Mouse (Mus musculus): ENCODE results near the gene Slf2. TPM values are rescaled to one million over a fixed set of nuclear protein-coding genes. Genes with fewer than 3 reads are reported as not detected.

The Slf2 gene
- polyA plus RNA-seq (2012; rRNA removed), result 33.6 and 46.2 TPM in 2 replicates

GRCm38 (mm10) chr19:44930744-44931453, at the start of gene Slf2:
TSS of gene Slf2 (plus strand) at chr19:44931151.

DNA sequence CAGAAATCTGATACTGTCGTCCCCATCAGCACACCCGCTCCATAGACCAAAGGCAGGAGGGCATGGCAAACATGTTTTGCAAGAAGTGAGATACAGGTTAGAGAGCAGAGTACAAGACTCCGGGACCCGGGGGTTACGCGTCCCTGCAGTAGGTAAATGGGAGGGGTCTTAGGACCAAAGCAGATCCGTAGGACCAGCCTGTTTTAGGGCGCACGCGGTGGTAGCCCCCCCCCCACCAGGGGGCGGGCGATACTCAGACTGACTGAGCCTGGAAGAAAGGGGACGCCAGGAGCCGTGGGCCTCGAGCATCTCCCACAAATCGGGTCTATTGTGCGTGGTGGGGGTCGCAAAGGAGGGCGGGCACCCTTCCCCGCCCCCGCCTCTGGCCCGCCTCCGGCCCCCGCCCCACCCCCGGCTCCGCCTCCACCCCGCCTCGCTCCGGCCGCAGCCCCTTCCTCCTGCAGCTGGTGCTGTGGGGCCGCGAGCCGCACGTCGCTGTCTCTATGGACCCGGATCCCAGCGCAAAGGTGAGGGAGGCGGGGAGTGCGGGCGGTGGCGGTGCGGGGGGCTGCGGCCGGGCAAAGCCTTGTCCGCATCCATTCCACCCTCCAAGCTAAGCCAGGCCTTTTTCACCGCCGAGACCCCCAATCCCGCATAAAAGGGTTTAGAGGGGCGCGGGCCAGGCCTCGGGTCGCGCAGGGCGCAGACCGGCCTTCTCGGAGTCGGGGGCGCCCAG, 58.0 kb downstream of the Slf2 start, which contains the start of gene Sema4g:
Gene Sema4g, plus strand, starts transcription at position 271 of the 736 bp plus-strand sequence.

DNA sequence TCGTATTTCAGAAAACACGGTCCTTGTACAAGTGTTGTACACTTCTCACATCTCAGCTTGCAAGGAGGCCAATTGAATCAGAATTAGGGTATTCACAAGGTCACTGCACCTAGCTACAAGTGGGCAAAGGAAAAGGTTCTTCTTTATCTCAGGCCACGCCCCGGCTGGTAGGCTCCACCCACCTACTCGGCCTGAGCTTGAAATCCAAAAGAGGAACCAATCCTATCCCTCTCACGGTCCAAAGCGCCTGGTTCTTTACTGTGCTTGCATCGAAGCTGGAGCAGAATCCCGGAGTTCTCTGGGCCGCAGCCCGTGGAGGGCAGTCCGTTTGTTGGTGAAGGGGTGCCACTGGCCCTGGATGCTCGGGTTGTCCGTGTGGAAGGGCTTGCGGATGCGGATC, 74.5 kb downstream of the Slf2 start, which contains the start of gene Twnk:
Gene Twnk, plus strand, starts transcription at position 220 of the 400 bp plus-strand sequence.

DNA sequence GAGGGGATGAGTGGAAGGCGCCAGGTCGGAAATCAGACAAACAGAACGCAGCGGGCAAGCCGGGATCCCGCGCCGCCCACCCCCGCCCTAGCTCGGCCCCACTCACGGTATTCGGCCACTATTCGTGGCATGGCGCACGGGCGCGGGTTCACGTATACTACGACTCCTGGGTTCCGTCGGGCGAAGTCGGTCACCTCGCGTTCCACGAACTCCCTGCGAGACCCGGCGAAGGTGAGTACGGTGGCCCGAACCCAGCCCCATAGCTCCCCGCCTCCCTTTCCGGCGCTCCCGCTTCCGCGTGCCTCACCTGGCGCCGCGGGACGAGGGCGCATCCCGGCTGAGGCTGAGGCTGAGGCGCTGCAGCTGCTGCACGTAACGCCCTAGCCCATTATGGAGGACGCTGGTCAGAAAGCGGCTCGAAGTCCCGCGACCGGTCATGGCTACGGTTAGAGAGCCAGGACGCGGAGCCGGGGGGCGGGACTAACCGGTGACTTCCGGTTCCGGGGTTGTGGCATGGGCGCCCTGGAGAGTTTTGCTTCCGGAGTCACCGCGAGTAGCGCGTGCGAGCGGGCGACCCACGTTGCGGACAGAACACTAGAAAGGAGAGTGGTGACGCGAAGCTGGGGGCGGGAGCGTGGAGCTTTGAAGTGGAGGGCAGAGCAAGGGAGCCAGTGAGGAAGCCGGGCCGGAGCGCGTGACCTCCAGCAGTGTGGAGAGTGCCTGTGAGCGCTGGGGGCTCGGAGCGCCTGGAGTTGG, 75.2 kb downstream of the Slf2 start, which contains the start of gene Mrpl43:
Gene Mrpl43, minus strand, starts transcription at position 486 of the 756 bp plus-strand sequence.

GRCm38 (mm10) chr19:45014335-45014971, 83.5 kb downstream of the Slf2 start, which contains the start of gene Lzts2:
TSS of gene Lzts2 (plus strand) at chr19:45014414.

Other genes with a start within 250 kb of the Slf2 start
- not detected in 2 replicates for gene Pax2, start 175.1 kb upstream of the Slf2 start, polyA plus RNA-seq (2012; rRNA removed)
- 656 and 735 TPM in 2 replicates for gene Sema4g, start 58.0 kb downstream of the Slf2 start, polyA plus RNA-seq (2012; rRNA removed)
- gene Twnk, start 74.5 kb downstream of the Slf2 start, polyA plus RNA-seq (2012; rRNA removed), result 7.3 and 8.9 TPM in 2 replicates
- gene Mrpl43, start 75.3 kb downstream of the Slf2 start, polyA plus RNA-seq (2012; rRNA removed), result 178 and 187 TPM in 2 replicates
- 175 and 198 TPM in 2 replicates for gene Lzts2, start 83.3 kb downstream of the Slf2 start, polyA plus RNA-seq (2012; rRNA removed)
- 13.6 and 15.7 TPM in 2 replicates for gene Pdzd7, start 114.6 kb downstream of the Slf2 start, polyA plus RNA-seq (2012; rRNA removed)
- 34.6 and 37.3 TPM in 2 replicates for gene Sfxn3, start 116.4 kb downstream of the Slf2 start, polyA plus RNA-seq (2012; rRNA removed)
- gene Kazald1, start 144.1 kb downstream of the Slf2 start, polyA plus RNA-seq (2012; rRNA removed), result 11.3 and 14.5 TPM in 2 replicates
- not detected in 2 replicates for gene Tlx1, start 219.5 kb downstream of the Slf2 start, polyA plus RNA-seq (2012; rRNA removed)